11 mouse cellular contexts compared by ENCODE assay signal in the genomic region with DNA sequence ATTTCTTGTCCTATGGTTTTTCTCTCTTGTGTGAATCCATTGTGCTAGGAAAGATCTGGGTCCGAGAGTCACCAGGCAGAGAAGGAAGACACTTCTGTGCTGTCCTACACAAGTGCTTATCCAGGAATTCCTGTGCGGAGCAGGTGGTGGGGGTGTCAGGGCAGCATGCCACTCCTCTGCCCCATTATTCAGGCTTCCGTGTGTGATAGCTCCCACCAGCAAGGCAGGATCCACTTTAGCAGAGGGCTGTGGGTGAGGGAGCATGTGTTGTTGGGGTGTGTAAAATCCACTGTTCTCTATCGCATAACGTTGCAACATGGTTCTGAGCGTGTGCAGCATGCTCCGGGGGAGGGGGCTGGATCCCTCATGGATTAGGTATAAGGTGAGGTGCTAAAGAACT.
DNase-seq lines count a peak whose midpoint lies in the region; ATAC-seq and TF ChIP-seq lines count a peak whose summit lies in the region.
"Had no signal": no experiment of that assay in that cellular context is flagged by ENCODE, and none has a peak within 500 bp of the region (broad histone marks: within the 10 kb centered on the region; RNA-seq: fewer than 3 reads in every experiment).

No protein-coding gene starts in this region.

- H3K27ac ChIP-seq in heart, postnatal 0 days (ENCODE audit: low read depth), result no peak overlapping the region
- H3K27ac ChIP-seq in heart, adult 2 months, result no peak overlapping the region
- peak overlapping the region; percentile 92 for H3K27ac ChIP-seq in forebrain, embryonic 15.5 days (replicated peaks)
- peak overlapping the region; percentile 37; the same call in 1 of the 2 replicates for H3K27ac ChIP-seq in olfactory bulb, adult 2 months (ENCODE audit: insufficient read depth, low read depth, low read length)
- H3K27ac ChIP-seq: kidney, postnatal 0 days; stomach, postnatal 0 days had no signal

- H3K9me3 ChIP-seq in heart, postnatal 0 days (replicated peaks; ENCODE audit: control insufficient read depth, low read length), result no peaks in the 10 kb centered on the region
- no peaks in the 10 kb centered on the region for H3K9me3 ChIP-seq in forebrain, embryonic 15.5 days

- no peak overlapping the region for H3K9ac ChIP-seq in heart, postnatal 0 days (replicated peaks; ENCODE audit: low read depth, low read length)
- no peak overlapping the region for H3K9ac ChIP-seq in heart, adult 2 months (ENCODE audit: low read depth, low read length)
- peak overlapping the region; percentile 79 for H3K9ac ChIP-seq in forebrain, embryonic 15.5 days (replicated peaks)

- TF ChIP-seq POLR2A in heart, adult 2 months (IDR thresholded peaks at IDR 0.05; ENCODE audit: insufficient read depth, low read depth, low read length), result no peak
- no peak for TF ChIP-seq POLR2A in olfactory bulb, adult 2 months (IDR thresholded peaks at IDR 0.05; ENCODE audit: insufficient read depth, low read depth, low read length)

- ATAC-seq in heart, postnatal 0 days (ENCODE audit: insufficient read depth, low read depth), result no peak
- ATAC-seq in forebrain, embryonic 15.5 days (replicated peaks), result peak; percentile 35; the same call in 1 of the 2 replicates

- intact Hi-C loops in heart, adult 2 months (cut with DNase I), result no loop called here

- no peaks in the 10 kb centered on the region for H3K36me3 ChIP-seq in heart, postnatal 0 days (replicated peaks; ENCODE audit: control insufficient read depth, insufficient read depth, low read length)
- no peaks in the 10 kb centered on the region for H3K36me3 ChIP-seq in heart, adult 2 months (ENCODE audit: control insufficient read depth, insufficient read depth, low read length)
- no peaks in the 10 kb centered on the region for H3K36me3 ChIP-seq in forebrain, embryonic 15.5 days

- TF ChIP-seq CTCF in heart, postnatal 0 days (IDR thresholded peaks at IDR 0.05; ENCODE audit: low read depth), result no peak
- TF ChIP-seq CTCF in heart, adult 2 months (IDR thresholded peaks at IDR 0.05), result no peak
- TF ChIP-seq CTCF in olfactory bulb, adult 2 months (IDR thresholded peaks at IDR 0.05; ENCODE audit: insufficient read depth, low read depth, low read length), result no peak

- no peak overlapping the region for H3K4me3 ChIP-seq in heart, postnatal 0 days (ENCODE audit: low read depth, low read length)
- no peak overlapping the region for H3K4me3 ChIP-seq in heart, adult 2 months
- peak overlapping the region; percentile 75 for H3K4me3 ChIP-seq in forebrain, embryonic 15.5 days
- peak overlapping the region; percentile 53 for H3K4me3 ChIP-seq in olfactory bulb, adult 2 months (ENCODE audit: insufficient read depth, low read depth, low read length)

- peak overlapping the region; percentile 72; the same call in 1 of the 2 replicates for H3K4me2 ChIP-seq in heart, postnatal 0 days (ENCODE audit: low read depth, low read length)
- H3K4me2 ChIP-seq in forebrain, embryonic 15.5 days (replicated peaks), result peak overlapping the region; percentile 60

- 0 out of 2 replicates have a peak, but pooled peaks cover 9% of the 10 kb centered on the region for H3K4me1 ChIP-seq in heart, postnatal 0 days (ENCODE audit: control insufficient read depth, insufficient read depth)
- no peaks in the 10 kb centered on the region for H3K4me1 ChIP-seq in heart, adult 2 months (ENCODE audit: control insufficient read depth, insufficient read depth, low read length)
- H3K4me1 ChIP-seq in forebrain, embryonic 15.5 days, result peaks cover 26% of the 10 kb centered on the region
- H3K4me1 ChIP-seq in olfactory bulb, adult 2 months (ENCODE audit: control insufficient read depth, insufficient read depth, low read length), result peaks cover 6% of the 10 kb centered on the region

- DNase-seq in heart, postnatal 0 days (ENCODE audit: low spot score), result no peak
- DNase-seq in heart, adult 2 months, result no peak
- DNase-seq in layer of hippocampus, postnatal 25 days (ENCODE audit: extremely low spot score in 1 of 2, low spot score in 1 of 2), result peak; percentile 21 to 38
- no peak for DNase-seq in adrenal gland, adult 8-10 months
- no peak for DNase-seq in adrenal gland, adult (ENCODE audit: inconsistent age in 2 of 2, low spot score in 1 of 2)
- DNase-seq in gastrocnemius, postnatal 25 days, result no peak
- DNase-seq: adrenal gland, postnatal 14 days had no signal

- no peaks in the 10 kb centered on the region for H3K79me2 ChIP-seq in heart, adult 2 months (replicated peaks; ENCODE audit: control insufficient read depth, insufficient read depth, low read length)

- TF ChIP-seq EP300 in heart, postnatal 0 days (IDR thresholded peaks at IDR 0.05; ENCODE audit: low read depth), result no peak
- no peak for TF ChIP-seq EP300 in heart, adult 2 months (IDR thresholded peaks at IDR 0.05; ENCODE audit: insufficient read depth, low read depth, low read length)

- 62% methylated on average over 7 of the region's 7 CpGs for WGBS in heart, postnatal 0 days
- WGBS in heart, adult 2 months, result 72% methylated on average over 7 of the region's 7 CpGs
- 38% methylated on average over 7 of the region's 7 CpGs for WGBS in forebrain, embryonic 15.5 days
- 43% methylated on average over 7 of the region's 7 CpGs for WGBS in olfactory bulb, adult 2 months

- peaks cover 12% of the 10 kb centered on the region for H3K27me3 ChIP-seq in heart, postnatal 0 days (ENCODE audit: control insufficient read depth, insufficient read depth, low read length)
- peaks cover 1% of the 10 kb centered on the region; the same call in 1 of the 2 replicates for H3K27me3 ChIP-seq in heart, adult 2 months (ENCODE audit: control insufficient read depth, insufficient read depth, low read length)
- no peaks in the 10 kb centered on the region for H3K27me3 ChIP-seq in forebrain, embryonic 15.5 days

Comparison
In these comparisons a context has a peak if more than half of its experiments do, and no peak if none do; other contexts are left out.
1. DNase-seq: peak in layer of hippocampus, postnatal 25 days (2 of 2); none in heart, postnatal 0 days (single experiment), heart, adult 2 months (0 of 2), adrenal gland, adult 8-10 months (single experiment), adrenal gland, adult (0 of 2) and gastrocnemius, postnatal 25 days (single experiment).
2. H3K27ac ChIP-seq: peak in forebrain, embryonic 15.5 days (single experiment) and olfactory bulb, adult 2 months (single experiment); none in heart, postnatal 0 days (single experiment) and heart, adult 2 months (single experiment).
3. H3K4me3 ChIP-seq: peak in forebrain, embryonic 15.5 days (single experiment) and olfactory bulb, adult 2 months (single experiment); none in heart, postnatal 0 days (single experiment) and heart, adult 2 months (single experiment).